Mouse (Mus musculus): Measurements from ENCODE around the gene Ncapg2. TPM values are rescaled to one million over a fixed set of nuclear protein-coding genes. Genes with fewer than 3 reads are reported as not detected.

The Ncapg2 gene
- total and polyA plus RNA-seq, 3 experiments = 89.3 to 102 (median 95.2) TPM

- H3K9ac ChIP-seq (ENCODE audit: control insufficient read depth, low read depth, low read length, poor library complexity, severe bottlenecking) = no peak overlapping the region
- H3K9me3 ChIP-seq (replicated peaks; ENCODE audit: insufficient read depth, low read length) = no peaks in the 10 kb centered on the region
- no peak for TF ChIP-seq MXI1 (IDR thresholded peaks at IDR 0.05; ENCODE audit: low read depth, low read length)
- TF ChIP-seq TCF12 (IDR thresholded peaks at IDR 0.05; ENCODE audit: low read depth, low read length) = no peak
- TF ChIP-seq CHD1 (IDR thresholded peaks at IDR 0.05; ENCODE audit: low read depth, low read length) = no peak
- no peak for TF ChIP-seq ZC3H11A (IDR thresholded peaks at IDR 0.05; ENCODE audit: low read depth, low read length)
- TF ChIP-seq ZKSCAN1 (IDR thresholded peaks at IDR 0.05; ENCODE audit: low read depth, low read length) = no peak
- no peak for TF ChIP-seq RCOR1 (IDR thresholded peaks at IDR 0.05; ENCODE audit: low read depth, low read length)
- no peak for TF ChIP-seq MAX (IDR thresholded peaks at IDR 0.05; ENCODE audit: low read length)
- TF ChIP-seq GABPA (IDR thresholded peaks at IDR 0.05; ENCODE audit: low read depth, low read length) = no peak
- TF ChIP-seq MEF2A (IDR thresholded peaks at IDR 0.05; ENCODE audit: extremely low read depth, insufficient replicate concordance, low read depth, low read length, poor library complexity, severe bottlenecking) = no peak
- H3K27ac ChIP-seq (ENCODE audit: control insufficient read depth, low read depth, low read length) = no peak overlapping the region
- H3K36me3 ChIP-seq (ENCODE audit: control insufficient read depth in 1 of 2, insufficient read depth in 2 of 2, low read length in 2 of 2) = peaks cover 0 to 5% of the 10 kb centered on the region in 2 experiments; a peak in 2 of 4 replicates
- DNase-seq (ENCODE audit: low read depth, low spot score) = no peak
- H3K4me1 ChIP-seq (ENCODE audit: control insufficient read depth in 1 of 2, insufficient read depth in 2 of 2, low read length in 2 of 2) = peaks cover 0 to 6% of the 10 kb centered on the region in 2 experiments; a peak in 3 of 4 replicates
- H3K79me2 ChIP-seq (ENCODE audit: control insufficient read depth, insufficient read depth, low read length, poor library complexity) = no peaks in the 10 kb centered on the region
- no peak overlapping the region for H3K4me3 ChIP-seq (ENCODE audit: control insufficient read depth in 1 of 2, insufficient read depth in 1 of 2, low read depth in 2 of 2, low read length in 2 of 2)
- H3K27me3 ChIP-seq (ENCODE audit: control insufficient read depth in 1 of 2, insufficient read depth in 2 of 2, low read length in 2 of 2) = peaks cover 0 to 2% of the 10 kb centered on the region in 2 experiments; a peak in 1 of 4 replicates
Observed at GRCm38 (mm10) chr12:116488836-116489235, 83.6 kb downstream of the Ncapg2 start.

GRCm38 (mm10) chr12:116490575-116491356 lies 85.6 kb downstream of the Ncapg2 start:
- no peak overlapping the region for H3K9ac ChIP-seq (ENCODE audit: control insufficient read depth, low read depth, low read length, poor library complexity, severe bottlenecking)
- no peaks in the 10 kb centered on the region for H3K9me3 ChIP-seq (replicated peaks; ENCODE audit: insufficient read depth, low read length)
- peaks cover 0 to 5% of the 10 kb centered on the region in 2 experiments; a peak in 2 of 4 replicates for H3K36me3 ChIP-seq (ENCODE audit: control insufficient read depth in 1 of 2, insufficient read depth in 2 of 2, low read length in 2 of 2)
- H3K27me3 ChIP-seq (ENCODE audit: control insufficient read depth in 1 of 2, insufficient read depth in 2 of 2, low read length in 2 of 2) = peaks cover 0 to 3% of the 10 kb centered on the region in 2 experiments; a peak in 1 of 4 replicates
- no peak overlapping the region for H3K4me3 ChIP-seq (ENCODE audit: control insufficient read depth in 1 of 2, insufficient read depth in 1 of 2, low read depth in 2 of 2, low read length in 2 of 2)
- H3K27ac ChIP-seq (ENCODE audit: control insufficient read depth, low read depth, low read length) = no peak overlapping the region
- peak; percentile 80 for DNase-seq (ENCODE audit: low read depth, low spot score)
- peaks cover 0 to 6% of the 10 kb centered on the region in 2 experiments; a peak in 3 of 4 replicates for H3K4me1 ChIP-seq (ENCODE audit: control insufficient read depth in 1 of 2, insufficient read depth in 2 of 2, low read length in 2 of 2)
- no peaks in the 10 kb centered on the region for H3K79me2 ChIP-seq (ENCODE audit: control insufficient read depth, insufficient read depth, low read length, poor library complexity)
- 0 out of 2 replicates have a peak, but pooled peaks have one; percentile 11 for TF ChIP-seq KAT2A (conservative IDR thresholded peaks at IDR 0.05; ENCODE audit: low read depth, low read length)
- peak; percentile 81 for TF ChIP-seq TAL1 (IDR thresholded peaks at IDR 0.05; ENCODE audit: low read length)
- TF ChIP-seq MXI1 (IDR thresholded peaks at IDR 0.05; ENCODE audit: low read depth, low read length) = peak; percentile 72; the same call in 1 of the 2 replicates
- no peak for TF ChIP-seq ZMIZ1 (IDR thresholded peaks at IDR 0.05; ENCODE audit: low read depth, low read length)
- TF ChIP-seq HCFC1 (IDR thresholded peaks at IDR 0.05; ENCODE audit: low read depth, low read length) = 0 out of 2 replicates have a peak, but pooled peaks have one; percentile 31
- peak; percentile 73; the same call in 1 of the 2 replicates for TF ChIP-seq SIN3A (IDR thresholded peaks at IDR 0.05; ENCODE audit: low read length)
- TF ChIP-seq MYB (IDR thresholded peaks at IDR 0.05; ENCODE audit: low read depth, low read length) = peak; percentile 73; the same call in 1 of the 2 replicates
- peak; percentile 16; the same call in 1 of the 2 replicates for TF ChIP-seq MYC (IDR thresholded peaks at IDR 0.05; ENCODE audit: low read depth, low read length)
- TF ChIP-seq GATA1 (IDR thresholded peaks at IDR 0.05; ENCODE audit: low read depth, low read length) = peak; percentile 96
- peak; percentile 90 to 94 for TF ChIP-seq EP300 (IDR thresholded peaks at IDR 0.05; ENCODE audit: low read depth in 1 of 2, low read length in 2 of 2)
- TF ChIP-seq MAX (IDR thresholded peaks at IDR 0.05; ENCODE audit: low read length) = peak; percentile 49; the same call in 1 of the 2 replicates
- no peak for TF ChIP-seq MEF2A (IDR thresholded peaks at IDR 0.05; ENCODE audit: extremely low read depth, insufficient replicate concordance, low read depth, low read length, poor library complexity, severe bottlenecking)
- TF ChIP-seq MAFK (IDR thresholded peaks at IDR 0.05; ENCODE audit: borderline replicate concordance, low read depth, low read length) = peak; percentile 42; the same call in 1 of the 2 replicates
- no peak for TF ChIP-seq CTCF (IDR thresholded peaks at IDR 0.05 in 2 of 3, conservative IDR thresholded peaks at IDR 0.05 in 1 of 3; ENCODE audit: control insufficient read depth in 1 of 3, insufficient read depth in 1 of 3, low read depth in 2 of 3, low read length in 3 of 3, poor library complexity in 1 of 3, severe bottlenecking in 1 of 3)
- TF ChIP-seq BHLHE40 (IDR thresholded peaks at IDR 0.05; ENCODE audit: borderline replicate concordance, low read depth, low read length) = peak; percentile 61
- peak; percentile 86 for TF ChIP-seq ETS1 (IDR thresholded peaks at IDR 0.05; ENCODE audit: low read depth, low read length)
- no peak for TF ChIP-seq RAD21 (IDR thresholded peaks at IDR 0.05; ENCODE audit: low read depth, low read length)
- no peak for TF ChIP-seq CHD2 (IDR thresholded peaks at IDR 0.05; ENCODE audit: low read length)
- TF ChIP-seq POLR2AphosphoS2 (IDR thresholded peaks at IDR 0.05; ENCODE audit: low read length) = no peak
- TF ChIP-seq RCOR1 (IDR thresholded peaks at IDR 0.05; ENCODE audit: low read depth, low read length) = peak; percentile 100
- no peak for TF ChIP-seq E2F4 (IDR thresholded peaks at IDR 0.05; ENCODE audit: borderline replicate concordance, low read depth, low read length)
- no peak for TF ChIP-seq ZC3H11A (IDR thresholded peaks at IDR 0.05; ENCODE audit: low read depth, low read length)
- 0 out of 2 replicates have a peak, but pooled peaks have one; percentile 14 for TF ChIP-seq ELF1 (IDR thresholded peaks at IDR 0.05; ENCODE audit: low read depth, low read length)
- TF ChIP-seq USF2 (IDR thresholded peaks at IDR 0.05; ENCODE audit: borderline replicate concordance in 1 of 2, insufficient read depth in 1 of 2, low read depth in 1 of 2, low read length in 2 of 2) = no peak

Data from MEL (cell line).